Mouse (Mus musculus) megakaryocyte, embryonic 14.5 days (primary cell): ENCODE data around the gene Rhcg. TPM values are rescaled to one million over a fixed set of nuclear protein-coding genes. Genes with fewer than 3 reads are reported as not detected.

Experiments
- H3K27me3 ChIP-seq: replicated peaks from 2 replicates; pipeline ENCODE3; 2012; ENCODE audit warnings: inconsistent platforms
- H3K36me3 ChIP-seq: replicated peaks from 2 replicates; pipeline ENCODE3; 2012; ENCODE audit warnings: low read length, inconsistent platforms, mixed read lengths
- H3K4me1 ChIP-seq: 2 replicates; pipeline ENCODE4 v1.6.1; 2012; ENCODE audit warnings: inconsistent platforms
- H3K4me3 ChIP-seq: replicated peaks from 2 replicates; pipeline ENCODE3; 2012; ENCODE audit warnings: moderate library complexity, mild to moderate bottlenecking, inconsistent platforms
- H3K9me3 ChIP-seq: 2 replicates; pipeline ENCODE4 v1.6.1; 2012; ENCODE audit warnings: inconsistent platforms
- FLI1 ChIP-seq: IDR thresholded peaks from 2 replicates; pipeline ENCODE4 v1.6.1; 2012; ENCODE audit warnings: low read length, inconsistent platforms, mixed read lengths
- GATA1 ChIP-seq: IDR thresholded peaks from 3 replicates; pipeline ENCODE4 v1.6.1; 2012; ENCODE audit warnings: mixed read lengths, low read length, inconsistent platforms, borderline replicate concordance
- polyA plus RNA-seq: library from polyadenylated mRNA; stranded (reverse); fragments of >175 nt; gene quantifications from 2 replicates; pipeline ENCODE4 v1.2.3, GENCODE M21; 2012; ENCODE audit warnings: low replicate concordance; ENCODE audit not compliant: insufficient read depth

Rhcg gene
- polyA plus RNA-seq, 1 experiment, result not detected

GRCm38 (mm10) chr7:79606766-79607165, 10.7 kb downstream of the Rhcg start:
- Histone ChIP-seq H3K4me3 (no peak overlapping the region), H3K36me3 (no peaks in the 10 kb centered on the region), H3K4me1 (peaks cover 15% of the 10 kb centered on the region), H3K9me3 (no peaks in the 10 kb centered on the region), H3K27me3 (peaks cover 87% of the 10 kb centered on the region)
- TF ChIP-seq FLI1 (no peak), GATA1 (no peak)

DNA sequence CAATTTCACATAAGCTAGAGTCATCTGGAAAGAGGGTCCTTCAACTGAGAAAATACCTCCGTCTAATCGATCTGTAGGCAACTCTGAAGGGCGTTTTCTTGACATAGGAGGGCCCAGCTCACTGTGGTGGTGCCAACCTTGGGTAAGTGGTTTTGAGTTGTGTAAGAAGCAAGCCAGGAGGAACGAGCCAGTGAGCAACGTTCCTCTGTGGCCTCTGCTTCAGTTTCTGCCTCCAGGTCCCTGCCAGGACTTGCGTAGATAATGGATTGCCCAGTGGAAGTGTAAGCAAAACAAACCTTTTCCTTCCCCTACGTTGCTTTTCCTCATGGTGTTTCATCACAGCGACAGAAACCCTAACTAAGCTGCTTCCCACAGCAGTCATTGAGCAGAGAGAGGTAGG, 15.5 kb downstream of the Rhcg start:
- no peak overlapping the region for H3K4me3 ChIP-seq
- peaks cover 7% of the 10 kb centered on the region for H3K4me1 ChIP-seq
- TF ChIP-seq FLI1, result no peak
- no peak for TF ChIP-seq GATA1
- peaks cover 88% of the 10 kb centered on the region for H3K27me3 ChIP-seq
- H3K9me3 ChIP-seq, result no peaks in the 10 kb centered on the region
- no peaks in the 10 kb centered on the region for H3K36me3 ChIP-seq

- peaks cover 88% of the 10 kb centered on the region for H3K27me3 ChIP-seq
- TF ChIP-seq GATA1, result no peak
- TF ChIP-seq FLI1, result no peak
- no peaks in the 10 kb centered on the region; the same call in 1 of the 2 replicates for H3K4me1 ChIP-seq
- no peaks in the 10 kb centered on the region for H3K9me3 ChIP-seq
- H3K36me3 ChIP-seq, result no peaks in the 10 kb centered on the region
- H3K4me3 ChIP-seq, result no peak overlapping the region
Observed at GRCm38 (mm10) chr7:79600122-79600521, 17.3 kb downstream of the Rhcg start.

DNA sequence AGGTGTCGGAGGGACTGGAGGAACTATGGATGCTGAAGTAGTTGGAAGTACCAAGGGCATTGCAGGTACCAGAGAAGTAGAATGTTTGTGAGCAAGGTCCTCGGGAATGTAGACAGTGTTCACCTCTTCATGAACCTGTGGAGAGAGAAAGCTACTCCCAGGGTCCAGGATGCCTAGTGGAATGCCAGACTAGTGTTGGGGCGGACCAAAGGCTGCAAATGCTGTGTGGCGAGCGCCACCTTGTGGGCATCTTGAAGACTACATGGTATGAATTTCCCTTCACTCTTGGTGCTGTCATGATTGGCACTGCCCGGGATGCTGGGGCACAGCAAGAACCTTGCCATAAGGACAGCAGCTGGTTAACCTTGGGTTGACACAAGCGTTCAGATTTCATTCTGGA, 22.6 kb downstream of the Rhcg start:
- H3K4me1 ChIP-seq, result peaks cover 6% of the 10 kb centered on the region
- H3K27me3 ChIP-seq, result peaks cover 95% of the 10 kb centered on the region
- no peaks in the 10 kb centered on the region for H3K36me3 ChIP-seq
- H3K9me3 ChIP-seq, result no peaks in the 10 kb centered on the region
- no peak overlapping the region for H3K4me3 ChIP-seq
- TF ChIP-seq GATA1 (no peak), FLI1 (no peak)

- Histone ChIP-seq H3K4me3 (peak overlapping the region; percentile 73), H3K4me1 (peaks cover 6% of the 10 kb centered on the region), H3K36me3 (no peaks in the 10 kb centered on the region), H3K9me3 (peaks cover 8% of the 10 kb centered on the region), H3K27me3 (peaks cover 92% of the 10 kb centered on the region)
- TF ChIP-seq GATA1 (no peak), FLI1 (no peak)
Observed at GRCm38 (mm10) chr7:79591812-79592731, 25.4 kb downstream of the Rhcg start.

DNA sequence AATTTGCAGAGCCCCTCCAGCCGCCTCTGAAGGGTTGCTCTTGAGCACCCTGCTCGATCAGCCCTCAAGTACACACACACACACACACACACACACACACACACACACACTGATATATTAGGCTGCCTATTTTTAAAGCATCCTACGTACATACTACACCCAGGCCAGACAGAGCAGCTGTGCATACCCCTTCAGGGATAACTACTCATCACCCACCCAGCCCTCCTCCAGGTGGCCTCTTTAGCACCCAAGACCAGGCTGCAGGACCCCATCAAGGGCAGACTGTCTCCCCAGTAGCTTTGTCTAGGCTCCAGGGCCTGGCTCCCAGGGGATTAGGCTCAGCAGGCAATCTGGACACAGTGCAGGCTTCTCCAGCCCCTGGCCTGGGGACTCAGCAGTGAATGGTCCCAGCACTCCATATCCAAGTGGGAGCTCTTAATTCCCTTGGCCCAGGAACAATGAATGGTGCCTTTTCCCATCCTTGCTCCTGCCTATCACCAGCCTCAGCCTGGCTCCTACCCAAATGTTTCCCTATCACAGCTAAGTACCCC, 26.8 kb downstream of the Rhcg start:
- no peak for TF ChIP-seq FLI1
- TF ChIP-seq GATA1, result no peak

DNA sequence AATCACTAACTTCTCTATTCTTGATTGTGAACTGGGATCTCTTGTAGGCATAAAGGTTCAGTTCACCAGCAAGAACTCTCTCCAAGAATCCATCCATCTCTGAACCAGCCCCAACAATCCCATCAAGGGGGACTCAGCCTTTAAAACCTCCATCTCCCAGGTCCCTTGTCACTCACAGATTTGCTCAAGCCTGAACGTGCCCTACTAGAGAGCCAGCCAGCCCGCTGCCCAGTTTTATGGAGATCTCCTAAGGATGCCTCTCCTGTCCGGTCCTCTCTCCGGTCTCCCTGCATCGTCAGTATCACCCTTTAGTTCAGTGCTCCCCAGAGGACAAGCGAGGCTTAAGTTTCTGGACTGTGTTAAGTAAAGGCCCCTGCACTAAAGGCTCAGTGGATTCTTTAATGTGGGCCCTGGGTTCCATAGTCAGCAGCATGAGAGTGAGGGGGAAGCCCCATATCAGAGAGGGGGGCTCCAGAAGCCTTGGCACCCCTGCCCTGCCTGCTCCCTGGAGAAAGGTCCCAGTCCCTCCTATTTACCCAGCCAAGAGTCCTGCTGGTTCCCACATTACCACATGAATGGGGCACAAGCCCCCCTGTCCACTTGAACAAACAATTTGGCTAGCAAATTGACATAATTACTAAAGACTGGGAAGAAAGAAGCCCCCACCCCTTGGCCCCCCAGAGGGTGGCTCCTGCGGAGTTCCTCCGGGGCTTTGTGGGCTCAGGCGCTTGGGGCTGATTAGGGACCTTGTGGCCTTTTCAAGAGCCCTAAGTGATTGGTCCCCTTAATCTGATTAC, 27.5 kb downstream of the Rhcg start:
- Histone ChIP-seq H3K27me3 (peaks cover 89% of the 10 kb centered on the region), H3K9me3 (peaks cover 8% of the 10 kb centered on the region), H3K36me3 (no peaks in the 10 kb centered on the region), H3K4me3 (no peak overlapping the region), H3K4me1 (peaks cover 6% of the 10 kb centered on the region)
- TF ChIP-seq GATA1 (no peak), FLI1 (no peak)

More for the DNA sequence above, 26.8 kb downstream of the Rhcg start:
- Histone ChIP-seq H3K4me1 (peaks cover 6% of the 10 kb centered on the region), H3K4me3 (no peak overlapping the region), H3K27me3 (peaks cover 91% of the 10 kb centered on the region), H3K36me3 (no peaks in the 10 kb centered on the region), H3K9me3 (peaks cover 8% of the 10 kb centered on the region)

DNA sequence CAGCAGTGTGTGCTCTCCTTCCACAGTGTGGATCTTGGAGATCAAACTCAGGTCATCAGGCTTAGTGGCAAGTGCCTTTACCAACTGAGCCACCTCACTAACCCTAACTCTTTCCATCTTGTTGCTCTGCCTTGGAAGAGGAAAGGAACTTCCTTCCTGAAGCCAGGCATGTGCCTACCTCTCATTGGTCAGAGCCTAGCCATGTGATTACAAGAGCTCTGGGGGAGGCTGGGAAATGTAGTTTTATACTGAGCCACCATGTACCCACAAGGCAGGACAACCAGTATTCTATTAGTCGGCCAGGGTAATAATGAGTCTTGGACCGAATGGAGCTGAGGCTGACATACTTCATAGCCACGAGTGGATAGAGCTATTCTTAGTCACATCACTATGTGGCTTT, 29.2 kb downstream of the Rhcg start:
- peaks cover 88% of the 10 kb centered on the region for H3K27me3 ChIP-seq
- H3K36me3 ChIP-seq, result no peaks in the 10 kb centered on the region
- TF ChIP-seq FLI1 (no peak), GATA1 (no peak)
- H3K4me3 ChIP-seq, result no peak overlapping the region
- H3K4me1 ChIP-seq, result peaks cover 6% of the 10 kb centered on the region
- peaks cover 8% of the 10 kb centered on the region for H3K9me3 ChIP-seq

DNA sequence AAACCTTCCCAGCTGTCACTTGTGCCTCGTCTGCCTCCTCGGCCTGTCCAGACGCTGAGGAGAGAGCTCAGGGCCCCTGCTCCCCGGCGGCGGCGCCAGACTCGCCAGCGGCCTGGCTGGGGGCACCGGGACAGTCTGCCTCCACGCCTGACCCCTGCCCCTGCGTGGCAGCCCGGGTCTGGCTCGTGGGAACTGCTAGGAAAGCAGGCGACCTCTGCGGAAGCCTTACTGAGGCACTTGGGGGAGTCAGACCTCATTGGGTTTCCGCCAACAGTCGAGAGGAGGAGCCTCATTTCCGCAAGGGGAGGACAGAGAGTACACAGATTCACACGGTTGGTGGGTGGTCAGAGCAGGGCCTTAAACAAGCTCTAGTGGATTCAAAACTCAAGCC, 38.6 kb downstream of the Rhcg start:
- Histone ChIP-seq H3K27me3 (peaks cover 94% of the 10 kb centered on the region), H3K36me3 (no peaks in the 10 kb centered on the region), H3K4me1 (peaks cover 6% of the 10 kb centered on the region), H3K9me3 (no peaks in the 10 kb centered on the region), H3K4me3 (peak overlapping the region; percentile 46)
- TF ChIP-seq GATA1, result no peak
- TF ChIP-seq FLI1, result no peak
